Mouse (Mus musculus) small intestine, adult 2 months (tissue): ENCODE results near the gene Tmem259. TPM values are rescaled to one million over a fixed set of nuclear protein-coding genes. Genes with fewer than 3 reads are reported as not detected.

Source experiments
- H3K27ac ChIP-seq: fragments of 200-500 bp; 2 replicates; pipeline ENCODE4 v1.5.1; 2012; ENCODE audit warnings: low read depth, low read length, control low read depth, inconsistent platforms; ENCODE audit not compliant: insufficient read depth
- H3K27me3 ChIP-seq: fragments of 200-500 bp; 2 replicates; pipeline ENCODE4 v1.6.1; 2012; ENCODE audit warnings: mild to moderate bottlenecking, moderate library complexity, low read length, inconsistent platforms; ENCODE audit not compliant: control insufficient read depth, insufficient read depth
- H3K36me3 ChIP-seq: fragments of 200-500 bp; 2 replicates; pipeline ENCODE4 v1.6.1; 2012; ENCODE audit warnings: mild to moderate bottlenecking, low read length, control low read depth, inconsistent platforms; ENCODE audit not compliant: control insufficient read depth, insufficient read depth
- H3K4me1 ChIP-seq: fragments of 200-500 bp; 2 replicates; pipeline ENCODE4 v1.6.1; 2012; ENCODE audit warnings: low read length, inconsistent platforms, mixed read lengths; ENCODE audit not compliant: control insufficient read depth, insufficient read depth, insufficient read length
- H3K4me3 ChIP-seq: fragments of 200-500 bp; 2 replicates; pipeline ENCODE4 v1.5.1; 2012; ENCODE audit warnings: low read depth, mild to moderate bottlenecking, control low read depth, inconsistent platforms, low read length, moderate library complexity
- CTCF ChIP-seq: fragments of 200-500 bp; IDR thresholded peaks from 2 replicates; pipeline ENCODE4 v1.5.1; 2012; ENCODE audit warnings: low read depth, mild to moderate bottlenecking, control low read depth, inconsistent platforms, low read length, moderate library complexity, mixed read lengths; ENCODE audit not compliant: insufficient replicate concordance, insufficient read length; ENCODE audit errors: extremely low read depth
- POLR2A ChIP-seq: fragments of 200-500 bp; IDR thresholded peaks from 2 replicates; pipeline ENCODE4 v1.6.1; 2012; ENCODE audit warnings: low read depth, mild to moderate bottlenecking, control low read depth, inconsistent platforms, low read length, moderate library complexity
- WGBS: fragments of 180-500 bp; shearing (Covaris S2); methylation state at CpG from one replicate; pipeline ENCODE4 v1.1.7; 2018; 5-methylcytosine and 5-hydroxymethylcytosine counted together
- polyA plus RNA-seq: library from polyadenylated mRNA; depleted of rRNA; stranded (reverse); fragments of >200 nt; gene quantifications from 2 replicates; pipeline ENCODE4 v1.2.3, GENCODE M21; 2012

Gene Tmem259
- polyA plus RNA-seq, 1 experiment, result 441 TPM

DNA sequence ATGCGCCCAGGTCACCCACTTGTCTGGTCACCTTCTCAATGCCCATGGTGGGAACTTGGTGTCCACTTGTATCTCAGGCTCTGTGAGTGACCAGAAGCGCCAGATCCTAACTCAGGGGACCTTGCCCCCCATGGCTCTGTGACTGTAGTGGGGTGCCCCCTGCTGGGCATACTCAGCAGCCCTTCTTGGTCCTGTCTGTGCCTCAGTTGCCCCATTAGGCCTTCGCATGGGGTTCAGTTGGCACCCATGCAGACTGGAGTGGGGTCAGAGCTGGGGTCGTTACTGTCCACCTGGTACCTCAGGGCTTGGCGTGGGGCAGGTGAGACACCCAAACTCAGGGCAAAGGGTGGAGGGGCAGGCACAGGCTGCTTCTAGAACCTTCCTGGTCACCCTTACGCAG is 30.2 kb downstream of the Tmem259 start:
- H3K4me3 ChIP-seq, result no peak overlapping the region
- H3K27ac ChIP-seq, result no peak overlapping the region
- peaks cover 2% of the 10 kb centered on the region for H3K4me1 ChIP-seq
- 75% methylated on average over 6 of the region's 6 CpGs for WGBS
- TF ChIP-seq POLR2A (no peak), CTCF (peak; percentile 64; the same call in 1 of the 2 replicates)
- H3K36me3 ChIP-seq, result peaks cover 3% of the 10 kb centered on the region; the same call in 1 of the 2 replicates
- H3K27me3 ChIP-seq, result no peaks in the 10 kb centered on the region

- TF ChIP-seq POLR2A, result no peak
- TF ChIP-seq CTCF, result no peak
- H3K4me3 ChIP-seq, result no peak overlapping the region
- 90% methylated on average over 18 of the region's 18 CpGs for WGBS
- no peaks in the 10 kb centered on the region for H3K27me3 ChIP-seq
- H3K36me3 ChIP-seq, result peaks cover 4% of the 10 kb centered on the region; the same call in 1 of the 2 replicates
- H3K27ac ChIP-seq, result no peak overlapping the region
- no peaks in the 10 kb centered on the region for H3K4me1 ChIP-seq
These were observed 33.5 kb downstream of the Tmem259 start for GRCm38 (mm10) chr10:79950661-79951060.

DNA sequence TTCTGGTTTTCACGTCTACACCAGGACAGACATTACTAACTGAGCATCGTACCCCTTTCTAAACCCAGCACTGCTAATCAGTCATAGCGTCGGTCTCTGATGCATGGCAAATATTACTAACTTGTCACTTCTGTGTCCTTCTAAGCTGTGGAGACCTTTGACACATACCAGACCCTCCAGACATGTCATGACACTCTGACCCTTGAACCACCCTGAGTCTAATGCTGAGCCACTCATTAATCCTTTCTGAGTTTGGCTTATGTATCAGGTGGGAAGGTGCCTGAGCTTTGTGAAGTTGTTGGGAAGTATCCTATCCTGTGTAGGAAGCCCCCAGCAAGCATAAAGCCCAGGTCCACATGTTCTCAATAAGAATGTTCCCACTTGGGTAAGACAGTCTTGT is 34.3 kb downstream of the Tmem259 start:
- H3K36me3 ChIP-seq, result peaks cover 4% of the 10 kb centered on the region; the same call in 1 of the 2 replicates
- 94% methylated on average over 4 of the region's 4 CpGs for WGBS
- TF ChIP-seq CTCF (no peak), POLR2A (no peak)

GRCm38 (mm10) chr10:79947502-79947901 is 36.6 kb downstream of the Tmem259 start:
- H3K27me3 ChIP-seq, result no peaks in the 10 kb centered on the region

More for the DNA sequence above, 34.3 kb downstream of the Tmem259 start:
- H3K27ac ChIP-seq, result no peak overlapping the region
- H3K4me1 ChIP-seq, result no peaks in the 10 kb centered on the region
- H3K27me3 ChIP-seq, result no peaks in the 10 kb centered on the region
- no peak overlapping the region for H3K4me3 ChIP-seq

DNA sequence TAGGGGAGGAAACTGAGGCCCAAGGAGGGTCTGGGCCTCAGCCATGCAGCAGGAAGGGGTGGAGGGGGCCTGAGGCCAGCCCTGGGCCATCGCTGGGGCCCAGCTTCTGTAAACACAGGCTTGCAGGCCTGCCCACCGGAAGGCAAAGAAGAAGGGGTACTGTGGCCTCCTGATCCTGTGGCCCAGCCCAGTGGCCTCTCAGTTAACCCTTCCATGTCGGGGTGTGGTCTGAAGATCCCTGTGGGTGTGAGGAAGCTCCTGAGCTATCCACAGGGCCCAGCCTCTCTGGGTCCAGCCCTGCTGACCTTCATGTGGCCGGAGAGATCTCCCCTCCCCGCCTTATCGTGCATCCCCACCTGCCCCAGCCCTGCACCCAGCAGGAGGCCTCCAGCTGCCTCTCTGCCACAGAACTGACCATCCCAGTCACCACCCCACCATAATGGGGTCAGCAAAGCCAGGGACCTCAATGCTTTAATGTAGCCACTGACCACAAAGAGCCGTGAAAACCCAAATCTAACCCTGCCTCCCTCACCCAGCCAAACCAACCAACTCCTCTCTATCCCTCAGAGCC is 37.3 kb downstream of the Tmem259 start:
- Histone ChIP-seq H3K27ac (no peak overlapping the region), H3K27me3 (no peaks in the 10 kb centered on the region), H3K4me3 (no peak overlapping the region), H3K36me3 (peaks cover 4% of the 10 kb centered on the region; the same call in 1 of the 2 replicates), H3K4me1 (peaks cover 13% of the 10 kb centered on the region)
- no peak for TF ChIP-seq POLR2A
- no peak for TF ChIP-seq CTCF
- 69% methylated on average over 7 of the region's 7 CpGs for WGBS

More at GRCm38 (mm10) chr10:79947502-79947901, 36.6 kb downstream of the Tmem259 start:
- WGBS, result 90% methylated on average over 6 of the region's 6 CpGs
- Histone ChIP-seq H3K4me3 (no peak overlapping the region), H3K36me3 (peaks cover 4% of the 10 kb centered on the region; the same call in 1 of the 2 replicates), H3K4me1 (peaks cover 13% of the 10 kb centered on the region), H3K27ac (no peak overlapping the region)
- no peak for TF ChIP-seq CTCF
- no peak for TF ChIP-seq POLR2A

DNA sequence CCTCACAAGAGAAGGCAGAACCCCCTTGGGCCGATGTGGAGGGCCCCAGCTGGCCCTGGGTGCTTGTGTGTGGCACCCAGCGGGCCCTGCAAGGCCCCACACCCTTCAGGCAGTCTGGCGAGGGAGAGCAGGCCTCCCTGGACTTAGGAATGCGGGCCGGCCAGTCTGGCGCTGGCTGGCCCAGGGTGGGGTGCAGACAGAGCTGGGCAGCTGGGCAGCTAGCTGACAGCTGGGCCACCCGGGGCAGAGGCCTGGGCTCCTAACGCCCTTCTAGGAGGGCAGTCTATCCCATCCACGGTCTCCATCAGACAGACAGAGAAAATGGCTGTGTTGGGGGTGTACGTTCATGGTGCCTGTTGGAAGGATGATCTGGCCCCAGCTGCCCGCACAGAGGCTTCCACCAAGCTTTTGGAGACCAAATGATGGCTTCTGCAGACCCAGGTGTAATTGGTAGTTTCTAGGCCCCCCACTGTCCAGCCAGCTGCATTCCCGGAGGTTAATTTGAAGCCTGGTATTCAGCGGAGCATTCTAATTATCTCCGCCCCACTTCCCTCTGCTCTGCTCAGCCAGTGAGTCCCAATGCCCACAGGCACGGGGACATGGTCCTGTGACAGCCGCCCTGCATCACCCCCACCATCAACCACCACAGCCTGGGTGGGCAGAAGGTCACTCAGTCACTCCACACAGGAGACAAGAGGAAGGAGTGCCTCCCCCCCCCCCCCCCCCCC is 38.5 kb downstream of the Tmem259 start:
- no peaks in the 10 kb centered on the region for H3K27me3 ChIP-seq
- H3K4me3 ChIP-seq, result no peak overlapping the region
- H3K36me3 ChIP-seq, result peaks cover 2% of the 10 kb centered on the region; the same call in 1 of the 2 replicates
- no peak overlapping the region for H3K27ac ChIP-seq
- TF ChIP-seq CTCF (no peak), POLR2A (no peak)
- H3K4me1 ChIP-seq, result peaks cover 13% of the 10 kb centered on the region
- 56% methylated on average over 16 of the region's 16 CpGs for WGBS

GRCm38 (mm10) chr10:79943471-79943901 is 40.6 kb downstream of the Tmem259 start:
- H3K27me3 ChIP-seq, result no peaks in the 10 kb centered on the region
- peaks cover 13% of the 10 kb centered on the region for H3K4me1 ChIP-seq
- no peak overlapping the region for H3K4me3 ChIP-seq
- WGBS, result 32% methylated on average over 9 of the region's 9 CpGs
- TF ChIP-seq POLR2A (no peak), CTCF (no peak)
- H3K27ac ChIP-seq, result no peak overlapping the region
- no peaks in the 10 kb centered on the region; the same call in 1 of the 2 replicates for H3K36me3 ChIP-seq
